Mouse (Mus musculus) cerebellum, postnatal 25 days (tissue): Measurements from ENCODE around the gene Vmn1r142.
"Not testable (repeated sequence)": the region's sequence is repeated elsewhere in the genome, so short reads cannot be mapped to it uniquely, and the experiment has no call there.

ENCODE experiments used
- DNase-seq, 2 experiments: peaks; one replicate each; pipeline ENCODE4 v3.0.0; 2021; ENCODE audit warnings: mixed read lengths in 2 of 2

Gene Vmn1r142

GRCm38 (mm10) chr7:22163935-22164334, at the start of gene Vmn1r142:
Gene Vmn1r142, minus strand, starts transcription at chr7:22164035.
- DNase-seq: not testable (repeated sequence)

- not testable (repeated sequence) for DNase-seq
Measured at GRCm38 (mm10) chr7:22201164-22201563, 37.3 kb upstream of the Vmn1r142 start, which contains the start of gene Gm8653. Gene Gm8653, minus strand, starts transcription at chr7:22201264.

- DNase-seq: not testable (repeated sequence)
Measured at GRCm38 (mm10) chr7:22189077-22189476, 25.2 kb upstream of the Vmn1r142 start, which contains the start of gene Vmn1r143. Gene Vmn1r143, plus strand, starts transcription at chr7:22189377.

GRCm38 (mm10) chr7:22134641-22135040, 29.2 kb downstream of the Vmn1r142 start, which contains the start of gene Gm10666:
Gene Gm10666, minus strand, starts transcription at chr7:22134741.
- DNase-seq: not testable (repeated sequence)

- DNase-seq: not testable (repeated sequence)
Measured at GRCm38 (mm10) chr7:22118145-22118544, 45.7 kb downstream of the Vmn1r142 start, which contains the start of gene Gm16451. Gene Gm16451, minus strand, starts transcription at chr7:22118245.
